Mouse (Mus musculus): ENCODE data around the gene Olfr509. TPM values are rescaled to one million over a fixed set of nuclear protein-coding genes. Genes with fewer than 3 reads are reported as not detected.

Gene Olfr509
- total RNA-seq (2023), result not detected

GRCm38 (mm10) chr7:108651806-108652205, at the start of gene Olfr509:
Gene Olfr509 (minus strand): TSS chr7:108651906.

DNA sequence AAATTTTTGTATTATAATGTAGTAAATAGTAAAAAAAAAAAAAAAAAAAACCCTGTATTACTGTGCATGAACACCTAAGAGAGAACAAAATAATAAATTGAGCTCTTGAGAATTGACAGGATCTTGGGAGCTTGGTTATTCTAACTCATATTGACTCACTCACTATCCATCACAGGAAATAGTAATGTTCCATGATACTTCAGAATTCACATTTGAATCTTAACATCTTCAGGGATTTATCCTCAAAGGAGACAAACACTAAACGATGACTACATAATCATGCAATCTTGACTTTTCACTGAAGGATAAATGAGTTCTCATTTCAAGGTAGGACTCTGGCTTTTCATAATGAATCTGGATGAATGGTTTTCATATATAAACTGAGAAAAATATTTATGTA, 14.4 kb upstream of the Olfr509 start, which contains the start of gene Olfr510:
Olfr510 (plus strand) TSS at position 301 of the 400 bp plus-strand sequence.

GRCm38 (mm10) chr7:108629694-108630093, 22.0 kb downstream of the Olfr509 start, which contains the start of gene Olfr508:
Gene Olfr508 (plus strand): TSS chr7:108629994.

GRCm38 (mm10) chr7:108621514-108621913, 30.2 kb downstream of the Olfr509 start, which contains the start of gene Olfr507:
Gene Olfr507 (plus strand): TSS chr7:108621814.

DNA sequence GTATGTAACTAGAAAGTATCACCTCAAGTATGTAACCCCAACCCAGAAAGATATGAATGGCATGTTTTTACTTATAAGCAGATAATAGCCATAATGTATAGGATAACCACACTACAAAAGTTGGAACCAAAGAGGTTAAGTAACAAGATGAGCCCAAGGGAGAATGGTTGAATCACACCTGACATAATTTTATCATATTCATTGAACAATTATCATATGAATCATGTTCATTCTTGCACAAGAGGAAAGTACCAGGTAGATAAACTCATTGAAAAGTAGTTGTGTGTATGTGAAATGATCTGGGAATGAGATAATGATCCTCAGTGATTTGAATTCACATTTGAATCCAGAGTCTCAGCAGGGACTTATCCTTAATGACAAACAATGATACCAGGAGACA, 41.2 kb downstream of the Olfr509 start, which contains the start of gene Olfr506:
Olfr506 (plus strand) TSS at position 301 of the 400 bp plus-strand sequence.

Other genes with a start within 250 kb of the Olfr509 start
- gene Olfr497, start 231.5 kb downstream of the Olfr509 start, total RNA-seq (2023), result not detected
- not detected for gene Olfr498, start 186.6 kb downstream of the Olfr509 start, total RNA-seq (2023)
- not detected for gene Olfr502, start 126.8 kb downstream of the Olfr509 start, total RNA-seq (2023)
- not detected for gene Olfr503, start 107.4 kb downstream of the Olfr509 start, total RNA-seq (2023)
- not detected for gene Olfr504, start 86.1 kb downstream of the Olfr509 start, total RNA-seq (2023)
- not detected for gene Olfr506, start 41.1 kb downstream of the Olfr509 start, total RNA-seq (2023)
- not detected for gene Olfr507, start 30.1 kb downstream of the Olfr509 start, total RNA-seq (2023)
- not detected for gene Olfr508, start 21.9 kb downstream of the Olfr509 start, total RNA-seq (2023)
- not detected for gene Olfr510, start 14.5 kb upstream of the Olfr509 start, total RNA-seq (2023)
- not detected for gene Olfr512, start 61.4 kb upstream of the Olfr509 start, total RNA-seq (2023)
- not detected for gene Olfr513, start 99.1 kb upstream of the Olfr509 start, total RNA-seq (2023)
- gene Olfr514, start 174.1 kb upstream of the Olfr509 start, total RNA-seq (2023), result not detected
- not detected for gene Olfr516, start 198.6 kb upstream of the Olfr509 start, total RNA-seq (2023)
- not detected for gene Olfr517, start 220.5 kb upstream of the Olfr509 start, total RNA-seq (2023)
- gene Olfr518, start 233.1 kb upstream of the Olfr509 start, total RNA-seq (2023), result not detected
- gene Olfr519, start 242.5 kb upstream of the Olfr509 start, total RNA-seq (2023), result not detected

Data from neutrophil, adult 83 days (primary cell).